Mouse (Mus musculus): Measurements from ENCODE around the gene Usp1. TPM values are rescaled to one million over a fixed set of nuclear protein-coding genes. Genes with fewer than 3 reads are reported as not detected.

Gene Usp1
- polyA plus RNA-seq, 1 experiment from 2014 or later: 119 TPM

Other genes starting within 250 kb of the Usp1 start
- not detected in 2 replicates for gene L1td1, start 197.1 kb upstream of the Usp1 start, polyA plus RNA-seq (2015; fragmentation: Nextera tagmentation; extraction: Ambion mirVana)
- gene Kank4, start 106.3 kb upstream of the Usp1 start, polyA plus RNA-seq (2015; fragmentation: Nextera tagmentation; extraction: Ambion mirVana): 0.19 and 0.38 TPM in 2 replicates
- not detected in 2 replicates for gene I0C0044D17Rik, start 100.0 kb upstream of the Usp1 start, polyA plus RNA-seq (2015; fragmentation: Nextera tagmentation; extraction: Ambion mirVana)
- 1.7 and 2.5 TPM in 2 replicates for gene Angptl3, start 107.1 kb downstream of the Usp1 start, polyA plus RNA-seq (2015; fragmentation: Nextera tagmentation; extraction: Ambion mirVana)
- gene Dock7, start 197.1 kb downstream of the Usp1 start, polyA plus RNA-seq (2015; fragmentation: Nextera tagmentation; extraction: Ambion mirVana): 81.0 and 90.2 TPM in 2 replicates